Mouse (Mus musculus) hindbrain, embryonic 16.5 days (tissue): ENCODE results near the gene Hoxd3. TPM values are rescaled to one million over a fixed set of nuclear protein-coding genes. Genes with fewer than 3 reads are reported as not detected.

ENCODE experiments used
- ATAC-seq: fragments of 200-750 bp; cut with Nextera tagmentation; 2 replicates; pipeline ENCODE4 v1.8.0; 2017; ENCODE audit warnings: moderate TSS enrichment, moderate library complexity
- H3K27ac ChIP-seq: fragments of 300-500 bp; sonication (generic); 2 replicates; pipeline ENCODE4 v1.5.1; 2014; ENCODE audit warnings: low read depth, mild to moderate bottlenecking, control low read depth, low read length, moderate library complexity
- H3K27me3 ChIP-seq: fragments of 300-500 bp; sonication (generic); replicated peaks from 2 replicates; pipeline ENCODE4 v1.6.1; 2014; ENCODE audit warnings: low read length; ENCODE audit not compliant: control insufficient read depth, insufficient read depth
- H3K36me3 ChIP-seq: fragments of 300-500 bp; sonication (generic); 2 replicates; pipeline ENCODE4 v1.6.1; 2014; ENCODE audit warnings: mild to moderate bottlenecking, low read length, moderate library complexity, mixed read lengths; ENCODE audit not compliant: control insufficient read depth, insufficient read depth
- H3K4me1 ChIP-seq: fragments of 300-500 bp; sonication (generic); 2 replicates; pipeline ENCODE4 v1.6.1; 2014; ENCODE audit warnings: low read depth, low read length; ENCODE audit not compliant: control insufficient read depth, insufficient read depth
- H3K4me2 ChIP-seq: fragments of 300-500 bp; sonication (generic); 2 replicates; pipeline ENCODE4 v1.6.1; 2014; ENCODE audit warnings: mild to moderate bottlenecking, low read length, control low read depth, moderate library complexity
- H3K4me3 ChIP-seq: fragments of 300-500 bp; sonication (generic); 2 replicates; pipeline ENCODE4 v1.5.1; 2014; ENCODE audit warnings: mild to moderate bottlenecking, low read length, control low read depth, moderate library complexity
- H3K9ac ChIP-seq: fragments of 300-500 bp; sonication (generic); 2 replicates; pipeline ENCODE4 v1.6.1; 2014; ENCODE audit warnings: low read depth, mild to moderate bottlenecking, control low read depth, low read length, moderate library complexity
- H3K9me3 ChIP-seq: fragments of 300-500 bp; sonication (generic); 2 replicates; pipeline ENCODE4 v1.6.1; 2014; ENCODE audit warnings: mild to moderate bottlenecking, low read length, moderate library complexity; ENCODE audit not compliant: control insufficient read depth
- WGBS: fragments of 180-500 bp; shearing (Covaris S2); extraction: QIAGEN DNeasy Blood & Tissue Kit; methylation state at CpG from one replicate; pipeline ENCODE4 v1.1.7; 2014; 5-methylcytosine and 5-hydroxymethylcytosine counted together
- polyA plus RNA-seq: library from polyadenylated mRNA; unstranded; fragments of >200 nt; fragmentation: Nextera tagmentation; extraction: Ambion mirVana; gene quantifications from 2 replicates; pipeline ENCODE4 v1.2.1, GENCODE M21; 2015

The Hoxd3 gene
- polyA plus RNA-seq, 1 experiment from 2014 or later: 43.8 TPM

GRCm38 (mm10) chr2:74730331-74730730 is 18.6 kb downstream of the Hoxd3 start:
- Histone ChIP-seq H3K27me3 (peaks cover 29% of the 10 kb centered on the region), H3K9ac (0 out of 2 replicates have a peak overlapping the region, but pooled peaks have one; percentile 4)

GRCm38 (mm10) chr2:74731055-74731454 is 19.3 kb downstream of the Hoxd3 start:
- Histone ChIP-seq H3K4me3 (peak overlapping the region; percentile 17; the same call in 1 of the 2 replicates), H3K36me3 (no peaks in the 10 kb centered on the region), H3K27me3 (peaks cover 35% of the 10 kb centered on the region), H3K27ac (peak overlapping the region; percentile 9), H3K4me1 (peaks cover 2% of the 10 kb centered on the region), H3K9me3 (no peaks in the 10 kb centered on the region), H3K9ac (no peak overlapping the region), H3K4me2 (peak overlapping the region; percentile 67)
- no peak for ATAC-seq

More at GRCm38 (mm10) chr2:74730331-74730730, 18.6 kb downstream of the Hoxd3 start:
- no peaks in the 10 kb centered on the region for H3K9me3 ChIP-seq
- peak overlapping the region; percentile 67 for H3K4me2 ChIP-seq
- H3K4me3 ChIP-seq: no peak overlapping the region; the same call in 1 of the 2 replicates
- ATAC-seq: no peak
- 7% methylated on average over 8 of the region's 8 CpGs for WGBS
- peaks cover 2% of the 10 kb centered on the region for H3K4me1 ChIP-seq
- H3K36me3 ChIP-seq: no peaks in the 10 kb centered on the region
- no peak overlapping the region; the same call in 1 of the 2 replicates for H3K27ac ChIP-seq

GRCm38 (mm10) chr2:74731799-74732512 is 20.2 kb downstream of the Hoxd3 start:
- ATAC-seq: no peak
- H3K9ac ChIP-seq: peak overlapping the region; percentile 63
- H3K4me2 ChIP-seq: peak overlapping the region; percentile 67
- peaks cover 33% of the 10 kb centered on the region for H3K27me3 ChIP-seq
- WGBS: 7% methylated on average over 9 of the region's 9 CpGs
- peak overlapping the region; percentile 42 for H3K4me3 ChIP-seq
- H3K36me3 ChIP-seq: no peaks in the 10 kb centered on the region
- H3K27ac ChIP-seq: peak overlapping the region; percentile 83
- H3K9me3 ChIP-seq: no peaks in the 10 kb centered on the region
- H3K4me1 ChIP-seq: no peaks in the 10 kb centered on the region; the same call in 1 of the 2 replicates

GRCm38 (mm10) chr2:74732513-74733316 is 21.0 kb downstream of the Hoxd3 start:
- H3K4me2 ChIP-seq: peak overlapping the region; percentile 67

GRCm38 (mm10) chr2:74733317-74733661 is 21.6 kb downstream of the Hoxd3 start:
- Histone ChIP-seq H3K4me1 (no peaks in the 10 kb centered on the region; the same call in 1 of the 2 replicates), H3K27ac (peak overlapping the region; percentile 83), H3K36me3 (no peaks in the 10 kb centered on the region), H3K4me3 (peak overlapping the region; percentile 42), H3K9ac (peak overlapping the region; percentile 63; the same call in 1 of the 2 replicates), H3K4me2 (peak overlapping the region; percentile 67), H3K27me3 (peaks cover 36% of the 10 kb centered on the region), H3K9me3 (no peaks in the 10 kb centered on the region)
- under 1% methylated on average over 16 of the region's 16 CpGs for WGBS
- ATAC-seq: no peak

More at GRCm38 (mm10) chr2:74732513-74733316, 21.0 kb downstream of the Hoxd3 start:
- Histone ChIP-seq H3K27me3 (peaks cover 33% of the 10 kb centered on the region), H3K4me3 (peak overlapping the region; percentile 42), H3K9ac (peak overlapping the region; percentile 63), H3K9me3 (no peaks in the 10 kb centered on the region), H3K27ac (peak overlapping the region; percentile 83), H3K4me1 (no peaks in the 10 kb centered on the region; the same call in 1 of the 2 replicates), H3K36me3 (no peaks in the 10 kb centered on the region)
- ATAC-seq: no peak
- 2% methylated on average over 52 of the region's 52 CpGs for WGBS

- H3K9ac ChIP-seq: peak overlapping the region; percentile 63; the same call in 1 of the 2 replicates
- no peak for ATAC-seq
- no peaks in the 10 kb centered on the region; the same call in 1 of the 2 replicates for H3K4me1 ChIP-seq
- H3K4me2 ChIP-seq: peak overlapping the region; percentile 67
- H3K27ac ChIP-seq: peak overlapping the region; percentile 83
- no peaks in the 10 kb centered on the region for H3K36me3 ChIP-seq
- H3K9me3 ChIP-seq: no peaks in the 10 kb centered on the region
- WGBS: 3% methylated on average over 6 of the region's 6 CpGs
- peaks cover 31% of the 10 kb centered on the region for H3K27me3 ChIP-seq
- H3K4me3 ChIP-seq: peak overlapping the region; percentile 42
These were observed 22.0 kb downstream of the Hoxd3 start for GRCm38 (mm10) chr2:74733765-74734164.

GRCm38 (mm10) chr2:74734451-74734850 is 22.7 kb downstream of the Hoxd3 start:
- Histone ChIP-seq H3K4me3 (peak overlapping the region; percentile 42), H3K27me3 (peaks cover 32% of the 10 kb centered on the region)
- 4% methylated on average over 13 of the region's 13 CpGs for WGBS

GRCm38 (mm10) chr2:74734996-74735811 is 23.5 kb downstream of the Hoxd3 start:
- Histone ChIP-seq H3K4me1 (no peaks in the 10 kb centered on the region; the same call in 1 of the 2 replicates), H3K27ac (peak overlapping the region; percentile 83)

More at GRCm38 (mm10) chr2:74734451-74734850, 22.7 kb downstream of the Hoxd3 start:
- no peaks in the 10 kb centered on the region for H3K36me3 ChIP-seq
- H3K27ac ChIP-seq: peak overlapping the region; percentile 83
- H3K4me2 ChIP-seq: peak overlapping the region; percentile 67
- ATAC-seq: peak; percentile 25; the same call in 1 of the 2 replicates
- no peaks in the 10 kb centered on the region; the same call in 1 of the 2 replicates for H3K4me1 ChIP-seq
- H3K9ac ChIP-seq: peak overlapping the region; percentile 66
- H3K9me3 ChIP-seq: no peaks in the 10 kb centered on the region

More at GRCm38 (mm10) chr2:74734996-74735811, 23.5 kb downstream of the Hoxd3 start:
- ATAC-seq: no peak
- Histone ChIP-seq H3K4me3 (peak overlapping the region; percentile 42), H3K27me3 (peaks cover 31% of the 10 kb centered on the region), H3K4me2 (peak overlapping the region; percentile 67), H3K9ac (peak overlapping the region; percentile 66), H3K36me3 (no peaks in the 10 kb centered on the region), H3K9me3 (no peaks in the 10 kb centered on the region)
- 7% methylated on average over 27 of the region's 27 CpGs for WGBS
